ENCODE assay signal across 9 mouse cellular contexts in the genomic region with DNA sequence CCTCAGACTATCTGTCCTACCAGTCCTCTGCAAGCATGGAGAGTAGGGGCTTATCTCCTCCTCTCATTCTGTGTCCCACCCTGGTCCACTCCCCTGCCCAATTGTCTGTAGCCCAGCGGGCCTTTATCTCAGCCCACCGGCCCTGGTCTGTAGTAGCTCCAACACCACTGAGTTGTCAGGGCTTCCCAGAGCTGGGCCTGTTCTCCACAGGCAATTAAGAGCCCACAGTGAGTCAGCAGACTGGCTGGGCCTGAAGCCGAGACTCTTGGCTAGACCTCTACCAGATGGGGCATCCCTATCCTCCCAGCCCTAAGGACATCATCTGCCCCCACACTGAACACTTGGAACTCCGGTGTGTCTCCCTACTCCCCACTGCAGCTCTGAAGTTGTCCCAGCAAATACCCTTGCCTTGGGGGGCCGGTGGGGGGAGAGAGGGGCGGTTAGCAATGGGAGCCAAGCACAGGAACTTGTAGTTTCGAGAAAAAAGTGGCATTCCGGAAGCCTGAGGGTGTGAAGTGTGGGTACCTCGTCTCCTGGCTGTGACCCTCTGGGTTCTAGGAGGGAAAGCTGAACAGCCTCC.
DNase-seq lines count a peak whose midpoint lies in the region; ATAC-seq and TF ChIP-seq lines count a peak whose summit lies in the region.
"Had no signal": no experiment of that assay in that cellular context is flagged by ENCODE, and none has a peak within 500 bp of the region (broad histone marks: within the 10 kb centered on the region; RNA-seq: fewer than 3 reads in every experiment).

No protein-coding gene starts in this region.

- DNase-seq in kidney, adult 18-20 months, result no peak
- DNase-seq in NIH3T3 (ENCODE audit: low read depth), result peak; percentile 93
- DNase-seq in embryonic facial prominence, embryonic 11.5 days (ENCODE audit: low spot score), result no peak
- DNase-seq in heart, postnatal 4 days, result peak; percentile 25
- no peak for DNase-seq in stomach, postnatal 0 days (ENCODE audit: low spot score)
- DNase-seq in ovary, postnatal 14 days (ENCODE audit: low spot score), result no peak
- no peak for DNase-seq in kidney, postnatal 4 days

- H3K4me2 ChIP-seq in kidney, embryonic 16.5 days (replicated peaks; ENCODE audit: low read depth, low read length), result no peak overlapping the region
- H3K4me2 ChIP-seq in embryonic facial prominence, embryonic 11.5 days (ENCODE audit: low read depth, low read length), result no peak overlapping the region
- no peak overlapping the region for H3K4me2 ChIP-seq in stomach, postnatal 0 days (replicated peaks; ENCODE audit: low read depth)
- H3K4me2 ChIP-seq: neural tube, embryonic 12.5 days had no signal

- H3K9ac ChIP-seq in kidney, embryonic 16.5 days (replicated peaks; ENCODE audit: low read length), result no peak overlapping the region
- no peak overlapping the region for H3K9ac ChIP-seq in embryonic facial prominence, embryonic 11.5 days (replicated peaks; ENCODE audit: low read length)
- H3K9ac ChIP-seq in stomach, postnatal 0 days (ENCODE audit: low read length), result no peak overlapping the region
- H3K9ac ChIP-seq: neural tube, embryonic 12.5 days had no signal

- TF ChIP-seq EP300 in stomach, postnatal 0 days (optimal IDR thresholded peaks at IDR 0.05), result no peak

- peaks cover 4% of the 10 kb centered on the region for H3K4me1 ChIP-seq in kidney, embryonic 16.5 days (ENCODE audit: insufficient read depth, low read length)
- peaks cover under 1% of the 10 kb centered on the region; the same call in 1 of the 2 replicates for H3K4me1 ChIP-seq in embryonic facial prominence, embryonic 11.5 days (ENCODE audit: control insufficient read depth, insufficient read depth, low read length)
- peaks cover 5% of the 10 kb centered on the region; the same call in 1 of the 2 replicates for H3K4me1 ChIP-seq in stomach, postnatal 0 days (replicated peaks; ENCODE audit: control insufficient read depth, insufficient read depth)

- H3K36me3 ChIP-seq in kidney, embryonic 16.5 days (ENCODE audit: insufficient read depth, low read length), result no peaks in the 10 kb centered on the region
- no peaks in the 10 kb centered on the region for H3K36me3 ChIP-seq in embryonic facial prominence, embryonic 11.5 days (replicated peaks; ENCODE audit: control insufficient read depth, insufficient read depth, low read depth, low read length)
- no peaks in the 10 kb centered on the region for H3K36me3 ChIP-seq in stomach, postnatal 0 days (ENCODE audit: control insufficient read depth, insufficient read depth, low read length)
- H3K36me3 ChIP-seq: neural tube, embryonic 12.5 days had no signal

- H3K27me3 ChIP-seq in kidney, embryonic 16.5 days (ENCODE audit: insufficient read depth, low read length), result no peaks in the 10 kb centered on the region
- no peaks in the 10 kb centered on the region for H3K27me3 ChIP-seq in embryonic facial prominence, embryonic 11.5 days (ENCODE audit: control insufficient read depth, insufficient read depth, low read length)
- no peaks in the 10 kb centered on the region for H3K27me3 ChIP-seq in stomach, postnatal 0 days (ENCODE audit: control insufficient read depth, insufficient read depth, low read length)
- H3K27me3 ChIP-seq: neural tube, embryonic 12.5 days had no signal

- H3K4me3 ChIP-seq in kidney, embryonic 16.5 days (ENCODE audit: low read length), result no peak overlapping the region
- H3K4me3 ChIP-seq in embryonic facial prominence, embryonic 11.5 days (ENCODE audit: low read depth, low read length), result no peak overlapping the region
- no peak overlapping the region for H3K4me3 ChIP-seq in stomach, postnatal 0 days (ENCODE audit: low read depth, low read length)
- H3K4me3 ChIP-seq: neural tube, embryonic 12.5 days had no signal

- H3K9me3 ChIP-seq in kidney, embryonic 16.5 days (ENCODE audit: low read length), result no peaks in the 10 kb centered on the region
- no peaks in the 10 kb centered on the region for H3K9me3 ChIP-seq in embryonic facial prominence, embryonic 11.5 days (replicated peaks; ENCODE audit: control insufficient read depth, low read length)
- no peaks in the 10 kb centered on the region for H3K9me3 ChIP-seq in stomach, postnatal 0 days (ENCODE audit: control insufficient read depth, low read length)
- H3K9me3 ChIP-seq: neural tube, embryonic 12.5 days had no signal

- H3K27ac ChIP-seq in kidney, embryonic 16.5 days (ENCODE audit: low read length), result no peak overlapping the region
- H3K27ac ChIP-seq in embryonic facial prominence, embryonic 11.5 days (replicated peaks; ENCODE audit: low read depth, low read length), result no peak overlapping the region
- no peak overlapping the region for H3K27ac ChIP-seq in stomach, postnatal 0 days (replicated peaks)
- H3K27ac ChIP-seq: neural tube, embryonic 12.5 days had no signal

- 82% methylated on average over 9 of the region's 9 CpGs for WGBS in kidney, embryonic 16.5 days
- 84% methylated on average over 9 of the region's 9 CpGs for WGBS in embryonic facial prominence, embryonic 11.5 days
- WGBS in stomach, postnatal 0 days, result 81% methylated on average over 9 of the region's 9 CpGs

- no peak for TF ChIP-seq CTCF in stomach, postnatal 0 days (IDR thresholded peaks at IDR 0.05; ENCODE audit: low read depth)

- ATAC-seq in kidney, embryonic 16.5 days (ENCODE audit: low FRiP score, low TSS enrichment), result peak; percentile 35; the same call in 1 of the 2 replicates
- peak; percentile 59 for ATAC-seq in embryonic facial prominence, embryonic 11.5 days (replicated peaks; ENCODE audit: insufficient number of reproducible peaks, low FRiP score, low TSS enrichment, low read depth)
- peak; percentile 47; the same call in 1 of the 2 replicates for ATAC-seq in stomach, postnatal 0 days (ENCODE audit: low FRiP score, low TSS enrichment)

Comparison
In these comparisons a context has a peak if more than half of its experiments do, and no peak if none do; other contexts are left out.
1. DNase-seq: peak in NIH3T3 (single experiment) and heart, postnatal 4 days (single experiment); none in kidney, adult 18-20 months (single experiment), embryonic facial prominence, embryonic 11.5 days (single experiment), stomach, postnatal 0 days (single experiment), ovary, postnatal 14 days (single experiment) and kidney, postnatal 4 days (0 of 2).
2. Peak in every context shown above with its lines, with median percentiles within 50 percentile points of each other: ATAC-seq.